Mouse (Mus musculus): ENCODE results near the gene Bcl11a.

- TF ChIP-seq POLR2AphosphoS5 (IDR thresholded peaks at IDR 0.05; ENCODE audit: insufficient replicate concordance, low read depth, low read length), result no peak
- TF ChIP-seq CTCF (IDR thresholded peaks at IDR 0.05; ENCODE audit: low read depth, low read length), result no peak
These were observed 1.8 kb downstream of the Bcl11a start for GRCm38 (mm10) chr11:24079392-24080391.

All from G1E (cell line).